Mouse (Mus musculus) ovary, adult 18-20 months (tissue): ENCODE results near the gene Gm2431.
"Not testable (repeated sequence)": the region's sequence is repeated elsewhere in the genome, so short reads cannot be mapped to it uniquely, and the experiment has no call there.

ENCODE experiments used
- DNase-seq: peaks from one replicate; pipeline ENCODE4 v3.0.0; 2022; ENCODE audit warnings: low spot score, mixed read lengths

Gene Gm2431

GRCm38 (mm10) chr7:142258254-142258653, at the start of gene Gm2431:
TSS of gene Gm2431 (minus strand) at chr7:142258354.
- not testable (repeated sequence) for DNase-seq

DNA sequence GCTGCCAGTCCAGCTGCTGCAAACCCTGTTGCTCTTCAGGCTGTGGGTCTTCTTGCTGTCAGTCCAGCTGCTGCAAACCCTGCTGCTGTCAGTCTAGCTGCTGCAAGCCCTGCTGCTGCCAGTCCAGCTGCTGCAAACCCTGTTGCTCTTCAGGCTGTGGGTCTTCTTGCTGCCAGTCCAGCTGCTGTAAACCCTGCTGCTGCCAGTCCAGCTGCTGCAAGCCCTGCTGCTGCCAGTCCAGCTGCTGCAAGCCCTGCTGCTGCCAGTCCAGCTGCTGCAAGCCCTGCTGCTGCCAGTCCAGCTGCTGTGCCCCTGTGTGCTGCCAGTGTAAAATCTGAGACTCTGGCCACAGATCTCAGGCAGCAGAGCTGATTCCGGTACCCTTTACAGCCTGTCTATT, 45.8 kb upstream of the Gm2431 start:
- not testable (repeated sequence) for DNase-seq

GRCm38 (mm10) chr7:142303249-142303648, 45.1 kb upstream of the Gm2431 start, which contains the start of gene Krtap5-4:
TSS of gene Krtap5-4 (plus strand) at chr7:142303549.
- DNase-seq: no peak

DNA sequence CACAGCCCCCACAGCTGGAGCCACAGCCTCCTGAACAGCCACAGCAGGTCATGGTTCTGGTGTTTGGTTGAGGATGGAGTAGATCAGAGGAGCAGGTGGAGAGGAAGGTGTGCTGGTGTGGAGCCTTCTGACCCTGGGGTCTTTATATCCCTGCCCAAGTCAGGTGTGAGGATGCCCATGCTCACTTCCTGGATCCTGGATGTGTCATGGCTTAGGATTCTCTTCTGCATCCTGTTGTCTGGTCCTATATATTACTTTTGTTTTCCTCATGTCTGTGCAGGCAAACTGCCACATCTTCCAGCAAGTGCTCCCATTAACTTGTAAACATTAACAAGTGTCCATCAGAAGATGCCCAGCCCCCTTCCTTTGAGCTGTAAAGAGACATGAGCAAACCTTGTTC, 38.9 kb upstream of the Gm2431 start, which contains the start of gene Krtap5-1:
Krtap5-1 (minus strand) TSS at position 101 of the 400 bp plus-strand sequence.
- not testable (repeated sequence) for DNase-seq

GRCm38 (mm10) chr7:142296108-142296507, 38.0 kb upstream of the Gm2431 start:
- DNase-seq: peak; percentile 21

DNA sequence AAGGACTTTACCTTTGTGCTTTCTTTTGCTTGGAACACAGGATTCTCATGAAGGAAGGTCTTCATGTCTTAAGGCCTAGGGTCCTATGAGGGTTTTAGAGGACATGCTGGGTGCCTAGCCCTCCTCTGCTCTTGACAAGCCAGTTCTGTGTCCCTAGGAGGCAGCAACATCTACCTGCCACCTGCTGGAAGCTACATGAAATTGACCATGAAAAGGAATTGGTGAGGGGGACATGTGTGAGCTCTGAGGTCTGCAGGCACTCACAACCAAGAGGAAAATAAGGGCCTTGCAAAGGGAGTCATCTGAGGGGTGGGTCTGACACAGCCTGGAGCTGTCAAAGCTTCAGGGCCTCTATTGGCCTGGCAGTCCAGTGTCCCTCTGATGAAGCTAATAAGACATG, 37.3 kb upstream of the Gm2431 start:
- no peak for DNase-seq

DNA sequence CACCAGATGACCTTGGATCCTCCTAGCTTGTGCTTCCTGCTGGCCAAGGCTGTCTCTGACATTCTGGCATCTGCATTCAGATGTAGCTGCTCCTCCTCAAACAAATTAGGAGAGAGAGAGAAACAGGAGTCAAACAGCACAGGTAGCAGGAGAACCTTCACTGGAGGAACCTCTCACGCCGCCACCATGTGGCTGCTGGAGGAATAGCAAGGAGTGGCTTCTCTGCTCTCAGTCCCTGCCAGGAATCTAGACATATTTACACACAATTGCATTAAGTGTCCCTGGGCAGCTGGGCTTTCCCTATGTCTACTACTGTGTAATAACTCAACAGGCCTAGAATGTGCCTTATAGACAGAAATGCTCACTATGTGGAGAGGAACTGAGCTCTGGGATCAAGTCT, 35.7 kb upstream of the Gm2431 start:
- not testable (repeated sequence) for DNase-seq

- DNase-seq: not testable (repeated sequence)
These were observed 27.9 kb upstream of the Gm2431 start for GRCm38 (mm10) chr7:142285910-142286612.

- peak; percentile 21 for DNase-seq
These were observed 27.1 kb upstream of the Gm2431 start for GRCm38 (mm10) chr7:142285130-142285835.

DNA sequence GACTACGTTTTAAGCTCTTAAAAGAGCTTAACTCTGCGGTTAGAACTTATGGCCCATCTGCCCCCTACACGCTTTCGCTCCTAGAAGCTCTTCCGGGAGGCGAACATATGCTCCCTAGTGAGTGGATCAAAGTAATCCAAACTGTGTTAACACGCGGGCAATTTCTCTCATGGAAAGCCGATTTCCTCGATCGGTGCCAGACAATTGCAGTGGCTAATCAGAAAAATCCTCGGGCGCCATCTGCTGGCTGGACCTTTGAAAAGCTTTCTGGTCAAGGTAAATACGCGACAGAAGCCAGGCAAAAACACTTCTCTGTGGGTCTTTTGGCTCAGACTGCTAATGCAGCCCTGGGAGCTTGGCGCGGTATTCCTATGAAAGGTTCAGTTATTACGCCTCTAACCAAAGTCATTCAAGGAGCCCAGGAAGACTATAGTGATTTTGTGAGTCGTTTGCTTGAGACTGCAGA, 26.5 kb upstream of the Gm2431 start:
- DNase-seq: peak; percentile 81

GRCm38 (mm10) chr7:142284023-142284591, 26.0 kb upstream of the Gm2431 start:
- peak; percentile 51 for DNase-seq

DNA sequence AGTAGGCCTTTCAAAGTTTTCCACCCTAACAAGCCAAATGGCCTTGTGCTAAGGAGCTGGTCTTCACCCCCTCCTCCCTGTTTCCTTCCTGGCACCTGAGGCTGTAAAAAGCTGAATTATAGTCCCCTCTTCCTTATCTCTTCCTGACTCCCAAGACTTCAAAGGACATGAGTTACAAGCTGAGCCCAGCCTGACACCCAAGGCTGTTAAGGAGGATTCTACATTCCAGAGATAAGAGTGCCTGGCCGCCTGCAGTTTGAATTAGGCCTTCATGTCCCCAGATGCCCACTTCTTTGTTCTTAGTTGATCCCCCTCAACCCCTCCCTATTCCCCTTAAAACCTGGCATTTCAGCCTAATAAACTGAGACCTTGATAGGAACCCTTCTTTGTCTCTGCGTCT, 24.7 kb upstream of the Gm2431 start:
- DNase-seq: peak; percentile 60

GRCm38 (mm10) chr7:142279291-142279690, 21.1 kb upstream of the Gm2431 start:
- not testable (repeated sequence) for DNase-seq

GRCm38 (mm10) chr7:142278183-142278582, 20.0 kb upstream of the Gm2431 start:
- peak; percentile 39 for DNase-seq

- DNase-seq: not testable (repeated sequence)
These were observed 16.1 kb upstream of the Gm2431 start, which contains the start of gene Gm4559 for GRCm38 (mm10) chr7:142274263-142274662. TSS of gene Gm4559 (minus strand) at chr7:142274363.

DNA sequence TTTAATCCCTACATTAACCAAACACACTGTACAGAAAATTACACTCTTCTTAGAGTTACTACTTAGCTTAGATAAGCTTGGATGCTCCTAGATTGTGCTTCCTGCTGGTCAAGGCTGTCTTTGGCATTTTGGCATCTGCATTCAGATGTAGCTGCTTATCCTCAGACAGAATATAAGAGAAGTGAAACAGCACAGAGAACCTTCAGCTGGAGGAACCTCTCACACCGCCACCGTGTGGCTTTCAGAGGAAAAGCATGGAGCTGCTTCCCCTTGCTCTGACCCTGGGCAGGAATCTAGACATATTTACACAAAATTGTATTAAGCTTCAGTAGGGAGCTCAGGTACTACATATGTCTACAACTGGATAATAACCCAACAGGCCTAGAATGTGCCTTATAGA, 2.6 kb downstream of the Gm2431 start:
- no peak for DNase-seq

DNA sequence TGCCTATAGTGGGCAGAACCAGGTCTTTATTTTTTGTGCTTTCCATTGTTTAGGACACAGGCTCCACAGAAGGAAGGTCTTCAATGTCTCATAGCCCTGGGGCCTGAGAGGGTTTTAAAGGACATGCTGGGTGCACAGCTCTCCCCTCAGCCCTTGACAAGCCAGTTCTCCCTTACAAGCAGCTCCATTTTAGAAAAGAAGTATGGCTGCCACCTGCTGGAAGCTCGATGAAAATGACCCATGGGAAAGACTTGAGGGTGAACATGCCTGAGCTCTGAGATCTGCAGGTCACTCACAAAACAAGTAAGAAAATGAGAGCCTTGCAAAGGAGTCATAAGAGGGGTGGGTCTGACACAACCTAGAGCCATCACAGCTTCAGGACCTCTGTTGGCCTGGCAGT, 8.3 kb downstream of the Gm2431 start:
- DNase-seq: no peak

- DNase-seq: no peak
These were observed 17.2 kb downstream of the Gm2431 start, which contains the start of gene Gm40460 for GRCm38 (mm10) chr7:142240978-142241377. TSS of gene Gm40460 (minus strand) at chr7:142241078.

DNA sequence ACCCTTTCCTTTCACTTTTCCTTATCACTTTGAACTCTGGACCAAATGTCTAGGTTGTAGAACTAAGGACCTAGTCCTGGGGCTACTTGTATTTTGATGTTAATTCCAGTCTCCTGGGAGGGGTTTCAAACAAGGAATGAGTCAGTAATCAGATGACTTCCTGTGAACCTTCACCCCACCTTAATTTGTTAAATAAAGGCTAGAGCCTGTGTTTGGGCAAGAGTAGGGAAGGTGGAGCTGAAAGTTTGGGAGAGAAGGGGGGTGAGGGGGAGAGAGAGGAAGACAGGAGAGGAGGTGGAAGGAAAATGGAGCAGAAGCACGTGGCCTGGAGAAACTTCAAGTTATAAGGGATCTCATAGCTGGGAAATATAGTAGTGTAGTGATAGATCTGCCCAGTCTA, 26.6 kb downstream of the Gm2431 start:
- DNase-seq: no peak

DNA sequence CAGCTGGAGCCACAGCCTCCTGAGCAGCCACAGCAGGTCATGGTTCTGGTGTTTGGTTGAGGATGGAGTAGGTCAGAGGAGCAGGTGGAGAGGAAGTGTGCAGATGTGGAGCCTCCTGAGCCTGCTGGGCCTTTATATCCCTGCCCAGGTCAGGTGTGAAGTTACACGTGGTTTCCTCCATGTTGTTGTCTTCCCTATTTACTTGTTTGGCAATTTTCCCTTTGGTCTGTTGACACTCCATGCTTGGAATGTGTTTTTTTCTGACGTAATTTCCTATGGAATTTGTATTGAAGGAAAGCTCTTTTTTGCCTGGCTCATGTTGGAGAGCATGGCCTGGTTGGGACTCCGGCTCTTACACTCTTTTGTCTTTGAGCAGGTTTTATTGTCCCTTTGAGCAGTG, 28.3 kb downstream of the Gm2431 start, which contains the start of gene Krtap5-5:
Krtap5-5 (minus strand) TSS at position 101 of the 400 bp plus-strand sequence.
- not testable (repeated sequence) for DNase-seq

DNA sequence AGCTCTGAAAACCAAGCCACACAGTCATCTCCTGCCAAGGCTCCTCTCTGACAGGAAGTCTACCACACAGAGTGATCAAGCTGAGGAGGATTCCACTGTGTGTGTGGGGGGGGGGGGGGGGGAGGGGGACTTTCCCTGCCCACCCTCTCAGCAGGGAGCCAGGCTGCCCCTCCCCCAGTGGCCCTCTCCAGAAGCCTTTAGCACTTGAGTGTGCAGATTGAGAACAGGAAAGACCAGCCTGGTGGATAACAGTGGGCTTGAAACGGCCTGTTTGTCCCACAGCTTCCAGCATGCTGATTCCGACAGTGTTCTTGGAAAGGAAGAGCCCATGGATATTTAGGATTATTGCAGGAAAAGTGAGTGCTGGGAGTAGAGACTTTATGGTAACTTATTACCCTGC, 33.6 kb downstream of the Gm2431 start:
- DNase-seq: no peak

GRCm38 (mm10) chr7:142212136-142212535, 46.0 kb downstream of the Gm2431 start:
- DNase-seq: not testable (repeated sequence)
